Mouse (Mus musculus): ENCODE measurements around the gene Hs3st6.

DNA sequence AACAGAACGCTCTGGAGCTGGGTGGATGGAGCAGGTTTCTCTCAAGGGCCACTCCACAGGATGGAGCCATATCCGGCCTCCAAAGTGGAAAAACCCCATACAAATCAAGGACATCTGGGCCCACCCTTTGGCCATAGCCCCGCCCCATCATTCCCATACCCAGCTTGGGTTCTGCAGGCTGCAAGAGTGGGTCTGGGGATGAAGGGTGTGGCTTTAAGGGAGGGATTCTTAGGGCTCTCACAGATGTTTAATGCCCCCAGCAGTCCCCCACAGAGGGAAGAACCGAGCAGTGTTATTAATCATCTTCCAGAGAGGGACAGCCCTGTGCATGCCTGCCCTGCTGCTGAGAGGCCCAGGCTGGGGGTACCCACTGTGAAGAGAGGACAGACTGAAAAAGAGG is 5.8 kb upstream of the Hs3st6 start:
- TF ChIP-seq CTCF (IDR thresholded peaks at IDR 0.05; ENCODE audit: low read depth, low read length) = no peak
- no peak for TF ChIP-seq EP300 (IDR thresholded peaks at IDR 0.05; ENCODE audit: insufficient read depth, low read depth, low read length)
